Mouse (Mus musculus): Measurements from ENCODE around the gene Mageb3. TPM values are rescaled to one million over a fixed set of nuclear protein-coding genes. Genes with fewer than 3 reads are reported as not detected.
A peak's percentile ranks its signal among the peaks of the same experiment; 100 is the strongest.
"Not testable (repeated sequence)": the region's sequence is repeated elsewhere in the genome, so short reads cannot be mapped to it uniquely, and the experiment has no call there.

Mageb3 gene
- total RNA-seq (2021) = under 1 TPM; 0.21 to 0.33 TPM
- long read RNA-seq, experiment 1, partial matches to known transcripts = 0 of 1 reads
- long read RNA-seq, experiment 1, other reads (novel, unspliced or antisense) = 0 of 1 reads
- long read RNA-seq, experiment 2 = 0 reads

DNA sequence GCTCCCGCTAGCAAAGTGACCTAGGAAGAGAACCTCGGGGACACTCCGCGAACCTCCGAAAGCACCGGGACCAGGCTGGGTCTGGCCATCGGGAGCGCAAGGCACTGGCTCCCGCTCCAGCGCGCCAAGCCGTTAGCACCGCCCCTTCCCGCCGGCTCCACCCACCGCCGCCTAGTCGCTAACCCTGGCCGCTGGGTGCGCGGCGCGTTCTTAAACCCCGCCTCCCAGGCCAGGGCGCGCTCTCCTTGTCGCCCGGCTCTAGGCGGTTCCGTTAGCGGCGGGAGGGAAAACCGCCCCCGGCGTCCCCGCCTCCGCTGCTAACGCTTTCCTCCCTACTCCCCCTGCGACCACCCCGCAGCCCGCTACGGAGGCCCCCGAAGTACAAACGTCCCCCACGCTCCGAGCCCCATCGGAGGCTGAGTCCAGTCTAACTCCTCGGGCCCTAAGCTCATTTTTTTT is at the start of gene Mageb3, which contains the start of gene Ctdspl2:
Gene Mageb3 (minus strand): TSS at position 328 of the 459 bp plus-strand sequence.
Gene Ctdspl2 (plus strand): TSS at position 237 of the 459 bp plus-strand sequence.
- DNase-seq (ENCODE audit: low spot score in 2 of 2) = peak; percentile 91 to 93
- intact Hi-C loops (cut with DNase I) = loop anchor here (5.0 kb wide), 1 partner anchor 88 kb away; the partner anchor contains the start of gene Casc4

DNA sequence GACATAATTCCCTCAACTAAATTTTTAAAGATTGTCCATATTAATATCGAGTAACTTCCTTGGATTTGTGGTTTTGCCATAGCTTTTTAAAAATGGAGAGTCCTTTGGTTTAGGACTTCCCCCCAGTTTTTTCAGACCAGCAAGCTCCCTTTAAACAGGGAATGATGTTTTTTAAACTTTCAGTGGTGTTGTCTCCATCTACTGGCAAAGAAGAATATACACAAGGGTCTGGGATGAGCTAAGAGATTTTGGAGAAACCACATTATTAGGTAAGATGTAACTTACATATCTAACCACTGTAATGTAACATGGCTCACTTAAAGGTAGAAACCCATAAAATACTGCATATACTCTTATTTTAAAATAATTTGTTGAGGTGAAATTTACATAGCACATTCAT is 39.8 kb upstream of the Mageb3 start:
- intact Hi-C loops (cut with DNase I) = no loop called here
- no peak for DNase-seq (ENCODE audit: low spot score in 2 of 2)

DNA sequence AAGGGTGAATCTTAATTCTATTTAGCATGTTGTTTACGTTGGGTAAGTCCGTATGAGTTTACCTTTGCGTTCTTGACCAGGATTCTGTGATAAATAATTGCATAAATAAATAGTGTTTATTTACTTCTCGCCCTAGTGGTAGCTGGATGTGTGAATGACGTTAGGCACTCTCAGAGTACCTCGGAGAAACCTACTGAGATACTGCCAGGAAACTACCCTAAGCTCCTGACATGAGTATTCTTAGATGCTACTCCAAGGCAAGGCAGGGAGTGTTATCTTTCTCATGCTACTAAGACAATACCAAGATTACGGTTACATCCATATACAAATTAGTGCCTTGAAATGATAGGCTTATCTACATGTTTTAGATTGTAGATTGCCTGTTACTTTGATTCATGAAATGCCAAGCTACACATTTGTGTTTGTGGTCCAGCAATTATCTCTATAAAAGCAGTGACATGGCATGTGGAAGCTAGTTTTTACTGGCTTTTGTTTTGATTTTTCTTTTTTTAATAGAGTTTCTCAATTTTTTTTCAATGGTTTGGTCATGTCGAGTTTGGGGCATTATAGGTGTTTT is 1.4 kb upstream of the Mageb3 start:
- DNase-seq (ENCODE audit: low spot score in 2 of 2) = no peak

DNA sequence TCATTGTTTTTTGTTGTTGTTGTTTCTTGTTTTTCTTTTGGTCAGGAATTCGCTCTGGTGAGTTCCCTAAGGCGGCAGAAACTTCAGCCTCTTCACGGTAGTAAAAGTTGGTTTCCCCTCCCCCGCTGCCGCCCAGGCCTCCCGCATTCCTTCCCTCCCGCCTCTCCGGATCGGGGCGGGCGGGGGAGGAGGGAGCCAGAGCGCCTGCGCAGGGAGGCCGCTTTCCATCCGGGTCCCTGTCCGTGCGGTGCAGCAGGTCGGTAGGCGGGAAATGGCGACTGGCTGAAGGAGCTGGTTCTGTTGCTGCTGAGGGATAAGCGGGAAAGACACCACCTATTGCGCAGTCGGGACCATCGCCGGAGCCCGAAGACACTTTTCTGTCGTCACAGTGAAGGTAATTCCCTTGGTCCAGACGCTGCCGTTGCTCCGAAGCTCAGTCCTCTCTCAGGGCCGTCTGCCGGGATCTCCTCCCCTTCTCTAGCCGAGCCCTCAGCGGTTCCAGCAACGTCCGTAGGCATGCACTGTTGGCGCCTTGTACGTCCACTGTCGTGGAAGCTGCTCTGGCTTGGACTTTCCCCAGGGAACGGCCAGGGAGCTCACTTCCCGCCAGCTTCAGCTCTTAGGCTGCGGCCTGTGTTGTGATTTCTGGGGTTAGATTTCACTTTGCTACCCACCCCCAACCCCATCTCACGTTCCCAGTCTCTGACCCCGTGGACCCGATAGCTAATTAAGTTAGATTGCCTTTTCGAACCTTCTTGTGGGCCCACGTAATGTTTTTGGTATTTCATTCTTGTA is 529 bp upstream of the Mageb3 start:
- DNase-seq (ENCODE audit: low spot score in 2 of 2) = peak; percentile 95
- intact Hi-C loops (cut with DNase I) = loop anchor here (5.0 kb wide), 1 partner anchor 89 kb away; the partner anchor contains the start of gene Casc4

More for the DNA sequence above, 1.4 kb upstream of the Mageb3 start:
- intact Hi-C loops (cut with DNase I) = loop anchor here (5.0 kb wide), 1 partner anchor 90 kb away; the partner anchor contains the start of gene Casc4

DNA sequence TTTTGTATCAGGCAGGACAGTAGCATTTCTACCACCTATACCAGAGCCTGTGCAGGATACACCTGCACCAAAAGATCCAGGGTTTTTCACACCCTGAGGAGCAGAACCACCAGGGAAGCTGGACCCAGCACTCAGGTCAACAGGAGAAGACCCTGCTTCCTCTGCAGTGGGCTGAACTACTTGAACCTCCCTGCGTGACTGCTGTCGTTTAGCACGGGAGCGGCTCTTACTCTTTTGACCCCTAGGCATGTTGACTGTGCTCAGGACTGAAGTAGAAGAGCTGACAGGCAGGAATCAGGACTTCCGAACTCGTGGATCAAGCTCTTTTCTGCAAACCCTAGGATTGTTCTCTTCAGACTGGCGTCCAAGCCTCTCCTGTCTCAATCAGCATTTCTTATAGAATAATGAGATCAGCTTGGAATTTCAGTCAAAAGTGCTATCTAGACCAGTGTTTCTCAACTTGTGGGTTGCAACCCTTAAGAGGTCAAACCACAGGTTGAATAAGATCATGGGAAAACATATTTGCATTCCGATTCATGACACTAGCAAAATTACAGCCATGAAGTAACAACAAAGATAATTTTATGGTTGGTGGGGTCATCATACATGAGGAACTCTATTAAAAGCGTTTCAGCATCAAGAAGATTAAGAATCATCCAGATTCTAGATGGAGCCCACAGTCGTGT is 778 bp downstream of the Mageb3 start:
- intact Hi-C loops (cut with DNase I) = loop anchor here (5.0 kb wide), 1 partner anchor 88 kb away; the partner anchor contains the start of gene Casc4
- no peak for DNase-seq (ENCODE audit: low spot score in 2 of 2)

DNA sequence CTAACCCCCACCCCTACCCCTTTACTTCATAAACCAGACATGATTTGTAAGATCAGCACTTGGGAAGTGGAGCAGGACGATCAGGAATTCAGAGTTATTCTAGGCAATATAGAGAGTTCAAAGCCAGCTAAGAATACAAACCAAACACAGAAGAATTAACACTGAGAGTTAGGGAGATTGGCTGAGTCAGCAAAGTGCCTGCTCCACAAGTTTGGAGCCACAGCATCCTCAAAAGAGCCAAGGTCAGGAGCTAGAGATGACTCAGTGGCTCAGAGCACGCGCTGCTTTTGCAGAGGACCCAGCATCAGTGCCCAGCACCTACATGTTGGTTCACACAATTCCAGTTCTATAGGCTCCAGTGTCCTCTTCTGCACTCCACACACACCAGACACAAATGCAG is 12.5 kb downstream of the Mageb3 start:
- no peak for DNase-seq (ENCODE audit: low spot score in 2 of 2)
- intact Hi-C loops (cut with DNase I) = no loop called here

DNA sequence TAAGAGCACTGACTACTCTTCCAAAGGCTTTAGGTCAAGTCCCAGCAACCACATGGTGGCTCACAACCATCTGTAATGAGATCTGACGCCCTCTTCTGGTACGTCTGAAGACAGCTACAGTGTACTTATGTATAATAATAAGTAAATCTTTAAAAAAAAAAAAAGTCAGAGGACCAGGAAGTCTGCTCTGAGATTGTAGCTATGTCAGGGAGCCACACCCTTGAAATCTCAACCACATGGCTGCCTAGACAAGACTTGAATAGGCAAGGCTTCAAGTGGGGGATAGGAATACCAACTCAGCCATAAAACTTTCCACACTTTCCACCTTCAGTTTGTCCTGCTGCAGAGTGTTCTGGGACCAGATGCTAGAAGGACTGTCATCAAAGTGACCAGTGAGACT is 18.3 kb downstream of the Mageb3 start:
- intact Hi-C loops (cut with DNase I); DNase-seq (ENCODE audit: low spot score in 2 of 2): not testable (repeated sequence)

DNA sequence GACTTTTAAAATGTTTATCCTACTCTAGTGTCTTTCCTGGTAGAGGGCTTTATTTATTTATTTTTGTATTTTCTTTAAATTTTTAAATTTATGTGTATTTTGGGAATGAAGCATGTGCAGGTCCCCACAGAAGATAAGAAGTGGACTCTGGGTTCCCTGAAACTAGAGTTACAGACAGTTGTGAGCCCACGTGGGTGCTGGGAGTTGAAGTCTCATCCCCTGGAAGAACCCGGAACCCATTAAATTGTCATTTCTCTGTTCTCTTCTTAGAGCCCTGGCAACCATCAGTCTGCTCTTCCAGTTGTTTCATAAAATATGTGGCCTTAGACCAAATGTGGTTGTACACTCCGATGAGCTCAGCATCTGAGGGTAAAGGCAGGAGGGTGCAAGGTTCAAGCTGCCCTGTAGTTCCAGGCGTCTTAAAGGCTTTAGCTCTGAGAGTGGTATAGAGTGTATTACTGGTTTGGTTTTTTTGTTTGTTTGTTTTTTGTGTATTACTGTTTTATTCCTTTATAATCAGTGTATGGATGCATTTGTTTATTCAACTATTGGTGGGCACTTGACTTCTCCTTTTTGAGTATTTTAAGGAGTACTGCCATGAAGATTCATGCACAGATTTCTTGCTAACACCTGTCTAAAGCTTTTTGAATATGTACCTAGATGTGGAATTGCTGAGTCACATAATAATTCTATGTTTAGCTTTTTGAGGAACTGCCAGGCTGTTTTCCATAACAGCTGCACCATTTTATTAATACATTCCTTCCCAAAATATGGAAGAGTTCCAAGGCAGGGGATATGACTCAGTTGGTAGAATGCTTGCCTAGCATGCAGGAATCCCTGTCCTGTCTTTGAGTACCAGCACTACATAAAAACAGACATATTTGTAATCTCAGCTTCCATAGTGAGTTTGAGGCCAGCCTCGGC is 39.6 kb downstream of the Mageb3 start:
- peak; percentile 9 to 55 for DNase-seq (ENCODE audit: low spot score in 2 of 2)
- intact Hi-C loops (cut with DNase I) = no loop called here

DNA sequence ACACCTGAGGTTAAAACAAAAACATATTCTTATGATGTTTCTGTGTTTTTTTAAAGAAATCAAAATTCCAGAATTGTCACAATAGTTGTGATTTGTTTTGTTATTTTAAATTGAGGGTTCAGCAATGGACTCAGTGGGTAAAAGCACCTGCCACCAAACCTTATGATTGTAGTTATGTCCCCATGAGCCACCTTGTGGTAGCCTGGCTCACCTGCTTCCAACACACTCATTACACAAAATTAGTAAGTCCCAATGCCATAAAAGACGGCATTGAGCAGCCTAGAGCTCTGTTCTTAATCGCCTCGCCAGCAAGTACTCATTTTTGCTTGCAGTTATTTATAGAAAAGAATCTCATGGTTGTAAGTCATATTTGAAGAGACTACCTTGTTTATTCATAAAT is 45.9 kb downstream of the Mageb3 start:
- intact Hi-C loops (cut with DNase I) = no loop called here
- no peak for DNase-seq (ENCODE audit: low spot score in 2 of 2)

Other genes with a start within 250 kb of the Mageb3 start
- gene Frmd5, start 149.0 kb downstream of the Mageb3 start, total RNA-seq (2021) = 10 to 100 TPM; 47.7 to 54.5 TPM
- gene Casc4, start 89.1 kb downstream of the Mageb3 start, total RNA-seq (2021) = 100 to 1,000 TPM; 122 to 123 TPM
- 10 to 100 TPM; 29.3 to 36.2 TPM for gene Ctdspl2, start 91 bp downstream of the Mageb3 start, total RNA-seq (2021)
- 10 to 100 TPM; 19.8 to 22.6 TPM for gene Eif3j1, start 72.5 kb upstream of the Mageb3 start, total RNA-seq (2021)
- 10 to 100 TPM; 16.9 to 19.7 TPM for gene Spg11, start 162.3 kb upstream of the Mageb3 start, total RNA-seq (2021)
- 10 to 100 TPM; 80.6 to 91.8 TPM for gene B2m, start 191.6 kb upstream of the Mageb3 start, total RNA-seq (2021)
- gene Trim69, start 204.6 kb upstream of the Mageb3 start, total RNA-seq (2021) = not detected
- gene Patl2, start 230.1 kb upstream of the Mageb3 start, total RNA-seq (2021) = under 1 TPM in 1 of 2 experiments, not detected in 1; 0.13 TPM
- not detected for gene Terb2, start 230.2 kb upstream of the Mageb3 start, total RNA-seq (2021)